Mouse (Mus musculus): ENCODE results near the gene Ago1. TPM values are rescaled to one million over a fixed set of nuclear protein-coding genes. Genes with fewer than 3 reads are reported as not detected.

Gene Ago1
- polyA plus RNA-seq, 1 experiment = 13.0 TPM

GRCm38 (mm10) chr4:126438261-126438660 lies 30.1 kb downstream of the Ago1 start:
- Histone ChIP-seq H3K27me3 (ENCODE audit: control insufficient read depth, insufficient read depth, low read length) (no peaks in the 10 kb centered on the region), H3K36me3 (ENCODE audit: control insufficient read depth, insufficient read depth, low read length) (peaks cover 25% of the 10 kb centered on the region), H3K4me3 (ENCODE audit: low read depth, low read length) (no peak overlapping the region), H3K27ac (ENCODE audit: insufficient read depth, low read depth, low read length) (no peak overlapping the region), H3K4me1 (ENCODE audit: control insufficient read depth, insufficient read depth, insufficient read length, low read length) (no peaks in the 10 kb centered on the region)
- TF ChIP-seq CTCF (IDR thresholded peaks at IDR 0.05; ENCODE audit: extremely low read depth, insufficient read length, insufficient replicate concordance, low read depth, low read length) (no peak), POLR2A (IDR thresholded peaks at IDR 0.05; ENCODE audit: low read depth, low read length) (no peak)
- WGBS = 78% methylated on average over 5 of the region's 5 CpGs

GRCm38 (mm10) chr4:126436268-126436667 lies 32.1 kb downstream of the Ago1 start:
- H3K4me3 ChIP-seq (ENCODE audit: low read depth, low read length) = no peak overlapping the region
- no peaks in the 10 kb centered on the region for H3K4me1 ChIP-seq (ENCODE audit: control insufficient read depth, insufficient read depth, insufficient read length, low read length)
- H3K36me3 ChIP-seq (ENCODE audit: control insufficient read depth, insufficient read depth, low read length) = peaks cover 10% of the 10 kb centered on the region
- no peak overlapping the region for H3K27ac ChIP-seq (ENCODE audit: insufficient read depth, low read depth, low read length)
- no peaks in the 10 kb centered on the region for H3K27me3 ChIP-seq (ENCODE audit: control insufficient read depth, insufficient read depth, low read length)
- TF ChIP-seq POLR2A (IDR thresholded peaks at IDR 0.05; ENCODE audit: low read depth, low read length) (no peak), CTCF (IDR thresholded peaks at IDR 0.05; ENCODE audit: extremely low read depth, insufficient read length, insufficient replicate concordance, low read depth, low read length) (no peak)
- WGBS = 57% methylated on average over 2 of the region's 2 CpGs

GRCm38 (mm10) chr4:126434094-126434493 lies 34.3 kb downstream of the Ago1 start:
- Histone ChIP-seq H3K36me3 (ENCODE audit: control insufficient read depth, insufficient read depth, low read length) (no peaks in the 10 kb centered on the region; the same call in 1 of the 2 replicates), H3K4me3 (ENCODE audit: low read depth, low read length) (no peak overlapping the region), H3K27ac (ENCODE audit: insufficient read depth, low read depth, low read length) (no peak overlapping the region), H3K27me3 (ENCODE audit: control insufficient read depth, insufficient read depth, low read length) (no peaks in the 10 kb centered on the region), H3K4me1 (ENCODE audit: control insufficient read depth, insufficient read depth, insufficient read length, low read length) (no peaks in the 10 kb centered on the region)
- TF ChIP-seq POLR2A (IDR thresholded peaks at IDR 0.05; ENCODE audit: low read depth, low read length) = no peak
- TF ChIP-seq CTCF (IDR thresholded peaks at IDR 0.05; ENCODE audit: extremely low read depth, insufficient read length, insufficient replicate concordance, low read depth, low read length) = no peak
- WGBS = 94% methylated on average over 2 of the region's 2 CpGs

- TF ChIP-seq POLR2A (IDR thresholded peaks at IDR 0.05; ENCODE audit: low read depth, low read length) (no peak), CTCF (IDR thresholded peaks at IDR 0.05; ENCODE audit: extremely low read depth, insufficient read length, insufficient replicate concordance, low read depth, low read length) (no peak)
- 87% methylated on average over 4 of the region's 4 CpGs for WGBS
- H3K36me3 ChIP-seq (ENCODE audit: control insufficient read depth, insufficient read depth, low read length) = no peaks in the 10 kb centered on the region
- no peaks in the 10 kb centered on the region for H3K4me1 ChIP-seq (ENCODE audit: control insufficient read depth, insufficient read depth, insufficient read length, low read length)
- no peak overlapping the region for H3K4me3 ChIP-seq (ENCODE audit: low read depth, low read length)
- no peaks in the 10 kb centered on the region for H3K27me3 ChIP-seq (ENCODE audit: control insufficient read depth, insufficient read depth, low read length)
- H3K27ac ChIP-seq (ENCODE audit: insufficient read depth, low read depth, low read length) = no peak overlapping the region
Observed at GRCm38 (mm10) chr4:126433175-126433574, 35.2 kb downstream of the Ago1 start.

- Histone ChIP-seq H3K4me3 (ENCODE audit: low read depth, low read length) (no peak overlapping the region), H3K4me1 (ENCODE audit: control insufficient read depth, insufficient read depth, insufficient read length, low read length) (no peaks in the 10 kb centered on the region), H3K27me3 (ENCODE audit: control insufficient read depth, insufficient read depth, low read length) (no peaks in the 10 kb centered on the region), H3K27ac (ENCODE audit: insufficient read depth, low read depth, low read length) (no peak overlapping the region), H3K36me3 (ENCODE audit: control insufficient read depth, insufficient read depth, low read length) (no peaks in the 10 kb centered on the region; the same call in 1 of the 2 replicates)
- WGBS = 88% methylated on average over 4 of the region's 4 CpGs
- no peak for TF ChIP-seq POLR2A (IDR thresholded peaks at IDR 0.05; ENCODE audit: low read depth, low read length)
Observed at GRCm38 (mm10) chr4:126431746-126432145, 36.6 kb downstream of the Ago1 start.

GRCm38 (mm10) chr4:126429347-126430079 lies 38.9 kb downstream of the Ago1 start, which contains the start of gene Ago3:
Ago3 (minus strand) TSS chr4:126429556.
- TF ChIP-seq CTCF (IDR thresholded peaks at IDR 0.05; ENCODE audit: extremely low read depth, insufficient read length, insufficient replicate concordance, low read depth, low read length) (no peak), POLR2A (IDR thresholded peaks at IDR 0.05; ENCODE audit: low read depth, low read length) (peak; percentile 37; the same call in 1 of the 2 replicates)
- Histone ChIP-seq H3K27ac (ENCODE audit: insufficient read depth, low read depth, low read length) (peak within 1 kb of the TSS; percentile 83), H3K4me3 (ENCODE audit: low read depth, low read length) (peak within 1 kb of the TSS; percentile 80), H3K4me1 (ENCODE audit: control insufficient read depth, insufficient read depth, insufficient read length, low read length) (no peaks in the 10 kb centered on the region), H3K36me3 (ENCODE audit: control insufficient read depth, insufficient read depth, low read length) (no peaks in the 10 kb centered on the region; the same call in 1 of the 2 replicates), H3K27me3 (ENCODE audit: control insufficient read depth, insufficient read depth, low read length) (no peaks in the 10 kb centered on the region)
- under 1% methylated on average over 65 of the region's 65 CpGs for WGBS

GRCm38 (mm10) chr4:126428682-126429346 lies 39.6 kb downstream of the Ago1 start:
- TF ChIP-seq CTCF (IDR thresholded peaks at IDR 0.05; ENCODE audit: extremely low read depth, insufficient read length, insufficient replicate concordance, low read depth, low read length) (no peak), POLR2A (IDR thresholded peaks at IDR 0.05; ENCODE audit: low read depth, low read length) (no peak)
- Histone ChIP-seq H3K4me1 (ENCODE audit: control insufficient read depth, insufficient read depth, insufficient read length, low read length) (no peaks in the 10 kb centered on the region), H3K4me3 (ENCODE audit: low read depth, low read length) (peak overlapping the region; percentile 80), H3K27me3 (ENCODE audit: control insufficient read depth, insufficient read depth, low read length) (no peaks in the 10 kb centered on the region), H3K27ac (ENCODE audit: insufficient read depth, low read depth, low read length) (peak overlapping the region; percentile 74), H3K36me3 (ENCODE audit: control insufficient read depth, insufficient read depth, low read length) (no peaks in the 10 kb centered on the region; the same call in 1 of the 2 replicates)
- WGBS = 1% methylated on average over 24 of the region's 24 CpGs

All from small intestine, adult 2 months (tissue).